Mouse (Mus musculus) central nervous system, embryonic 11.5 days (tissue): ENCODE measurements around the gene Spink4. TPM values are rescaled to one million over a fixed set of nuclear protein-coding genes. Genes with fewer than 3 reads are reported as not detected.

Source experiments
- polyA plus RNA-seq: library from polyadenylated mRNA; depleted of rRNA; stranded (reverse); fragments of >200 nt; gene quantifications from 2 replicates; pipeline ENCODE4 v1.2.3, GENCODE M21; 2012; rRNA removed

The Spink4 gene
- polyA plus RNA-seq = 0.47 and 0.97 TPM in 2 replicates

DNA sequence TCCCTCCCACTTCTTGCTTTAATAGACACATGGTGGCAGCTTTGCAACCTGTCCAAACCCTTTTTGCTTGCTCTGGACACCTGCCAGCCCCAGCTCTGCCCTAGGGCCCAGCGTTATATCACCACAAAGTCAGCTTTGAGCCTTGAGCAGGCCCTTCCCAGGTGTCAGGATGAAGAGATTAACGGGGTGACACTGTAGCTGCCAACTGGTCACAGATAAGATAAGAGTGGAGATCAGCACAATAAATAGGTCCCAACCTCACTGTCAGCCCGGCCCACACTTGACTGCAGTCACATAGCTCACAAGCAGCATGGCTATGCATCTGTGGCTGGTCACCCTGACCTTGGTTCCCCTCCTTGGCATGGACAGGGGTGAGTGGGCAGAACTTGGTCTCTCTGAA lies at the start of gene Spink4:
TSS of gene Spink4 (plus strand) at position 268 of the 400 bp plus-strand sequence.

DNA sequence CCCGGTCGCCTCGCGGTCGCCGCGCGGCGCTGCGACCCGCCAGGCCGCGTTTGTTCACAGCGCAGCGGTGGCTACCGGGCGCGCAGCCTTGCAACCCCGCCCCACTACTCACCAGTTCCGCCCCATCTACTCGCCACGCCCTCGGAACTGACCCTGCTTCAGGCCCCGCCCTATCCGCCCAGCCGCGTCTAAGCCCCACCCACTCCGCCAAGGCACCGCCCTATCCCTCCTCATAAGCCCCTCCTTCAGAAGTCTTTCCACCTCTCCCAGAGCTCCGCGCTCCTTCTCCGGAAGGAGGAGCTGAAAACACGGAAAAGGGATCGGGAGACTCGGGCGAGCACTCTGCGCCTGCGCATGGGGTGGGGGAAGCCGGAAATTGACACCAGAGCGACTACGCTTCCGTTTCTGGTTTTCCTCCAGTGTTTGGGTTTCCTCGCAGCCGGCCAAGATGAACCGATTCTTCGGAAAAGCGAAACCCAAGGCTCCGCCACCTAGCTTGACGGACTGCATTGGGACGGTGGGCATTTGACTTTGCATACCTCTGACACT lies 28.4 kb downstream of the Spink4 start, which contains the start of the genes Bag1 and Chmp5:
TSS of gene Bag1 (minus strand) at position 135 of the 549 bp plus-strand sequence.
TSS of gene Chmp5 (plus strand) at position 248 of the 549 bp plus-strand sequence.

DNA sequence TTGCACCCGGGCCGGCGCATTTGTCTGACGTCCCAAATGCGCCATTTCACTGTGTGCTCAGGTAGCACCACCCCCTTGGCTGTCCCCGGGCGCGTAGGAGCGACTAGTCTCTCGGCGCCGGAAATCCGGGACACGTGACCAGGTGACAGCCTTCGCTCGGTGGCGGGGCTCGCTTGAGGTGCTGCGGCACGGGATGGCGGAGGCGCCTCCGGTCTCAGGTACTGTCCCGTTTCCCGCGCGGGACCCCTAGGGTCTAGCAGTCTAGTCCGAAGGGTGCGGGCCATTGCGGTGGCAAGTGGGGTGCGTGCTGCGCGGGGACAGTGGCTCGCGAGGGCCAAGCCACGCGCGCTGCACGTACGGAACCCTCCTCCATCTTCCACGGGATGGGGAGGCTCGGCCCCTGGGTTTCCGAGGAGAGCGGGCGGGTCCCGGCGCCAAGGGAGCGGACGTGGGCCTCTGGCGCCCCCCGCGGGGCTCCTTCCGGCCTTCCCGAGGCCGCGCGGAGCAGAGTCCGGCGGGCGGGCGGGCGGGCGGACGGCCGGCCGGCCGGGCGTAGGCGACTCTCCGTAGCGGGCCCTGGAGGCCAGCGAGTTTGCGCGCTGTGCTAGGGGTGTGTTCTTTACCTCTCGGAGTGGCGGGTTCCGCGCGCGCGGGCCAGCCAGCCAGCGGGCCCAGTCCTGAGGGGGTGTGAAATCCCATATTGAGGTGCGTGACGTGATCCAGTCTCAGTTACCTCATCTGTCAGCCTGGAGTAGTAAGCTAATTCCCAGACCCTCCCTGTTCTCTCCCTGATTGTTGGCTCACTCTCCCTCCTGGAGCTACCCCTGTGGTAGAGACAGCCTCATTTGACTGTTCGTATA lies 51.2 kb downstream of the Spink4 start, which contains the start of gene Nfx1:
TSS of gene Nfx1 (plus strand) at position 65 of the 860 bp plus-strand sequence.

Other genes starting within 250 kb of the Spink4 start
- 31.0 and 33.5 TPM in 2 replicates for gene Aptx, start 216.9 kb upstream of the Spink4 start, polyA plus RNA-seq
- 203 and 223 TPM in 2 replicates for gene Dnaja1, start 197.9 kb upstream of the Spink4 start, polyA plus RNA-seq
- gene Smu1, start 162.1 kb upstream of the Spink4 start, polyA plus RNA-seq = 107 and 133 TPM in 2 replicates
- gene B4galt1, start 66.0 kb upstream of the Spink4 start, polyA plus RNA-seq = 10.7 and 19.1 TPM in 2 replicates
- 129 and 142 TPM in 2 replicates for gene Bag1, start 28.2 kb downstream of the Spink4 start, polyA plus RNA-seq
- 113 and 122 TPM in 2 replicates for gene Chmp5, start 28.4 kb downstream of the Spink4 start, polyA plus RNA-seq
- gene Nfx1, start 50.9 kb downstream of the Spink4 start, polyA plus RNA-seq = 85.7 and 88.3 TPM in 2 replicates
- gene Aqp7, start 128.1 kb downstream of the Spink4 start, polyA plus RNA-seq = 0.06 and 0.24 TPM in 2 replicates
- 2.5 and 3.7 TPM in 2 replicates for gene Aqp3, start 178.1 kb downstream of the Spink4 start, polyA plus RNA-seq
- 22.4 and 29.0 TPM in 2 replicates for gene Nol6, start 204.4 kb downstream of the Spink4 start, polyA plus RNA-seq
- gene Ube2r2, start 215.7 kb downstream of the Spink4 start, polyA plus RNA-seq = 269 and 337 TPM in 2 replicates